Mouse (Mus musculus): ENCODE measurements at regions not wholly inside any gene's neighbourhood (a gene's known extent, or its start where the extent isn't known, plus 50 kb on each side); places are given as distances from the start of the nearest gene placed in this dataset.

DNA sequence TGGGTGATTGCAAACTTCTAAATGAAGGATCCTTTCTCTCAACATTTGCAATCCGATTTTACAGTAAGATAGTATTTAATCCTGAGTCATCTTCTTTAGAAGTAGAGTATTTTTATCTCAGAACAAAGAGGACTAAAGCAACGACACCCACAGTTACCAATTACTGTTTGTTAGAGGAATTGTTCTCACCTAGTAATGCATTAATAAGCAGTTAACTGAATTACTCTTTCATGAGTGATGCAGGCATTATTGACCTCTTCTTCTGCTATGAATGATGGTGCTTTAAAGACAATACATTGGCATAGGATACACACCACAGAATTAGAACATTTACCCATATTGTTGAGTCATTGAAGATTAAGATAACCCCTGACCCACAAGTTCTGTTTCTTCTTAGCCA, 207.0 kb upstream of the Tenm2 start:
- no peak for ATAC-seq (ENCODE audit: low FRiP score, low TSS enrichment)
- Histone ChIP-seq H3K4me2 (replicated peaks; ENCODE audit: low read depth) (no peak overlapping the region), H3K27ac (replicated peaks) (no peak overlapping the region), H3K9me3 (ENCODE audit: control insufficient read depth, low read length) (no peaks in the 10 kb centered on the region), H3K27me3 (ENCODE audit: control insufficient read depth, insufficient read depth, low read length) (no peaks in the 10 kb centered on the region), H3K9ac (ENCODE audit: low read length) (no peak overlapping the region), H3K4me1 (replicated peaks; ENCODE audit: control insufficient read depth, insufficient read depth) (no peaks in the 10 kb centered on the region), H3K36me3 (ENCODE audit: control insufficient read depth, insufficient read depth, low read length) (no peaks in the 10 kb centered on the region), H3K4me3 (ENCODE audit: low read depth, low read length) (no peak overlapping the region)
- no peak for TF ChIP-seq EP300 (optimal IDR thresholded peaks at IDR 0.05)
- no peak for TF ChIP-seq CTCF (IDR thresholded peaks at IDR 0.05; ENCODE audit: low read depth)
- no peak for DNase-seq (ENCODE audit: low spot score)
- WGBS: 56% methylated on average over 2 of the region's 2 CpGs

- TF ChIP-seq EP300 (optimal IDR thresholded peaks at IDR 0.05) (no peak), CTCF (IDR thresholded peaks at IDR 0.05; ENCODE audit: low read depth) (no peak)
- Histone ChIP-seq H3K4me2 (replicated peaks; ENCODE audit: low read depth) (no peak overlapping the region), H3K9me3 (ENCODE audit: control insufficient read depth, low read length) (no peaks in the 10 kb centered on the region), H3K27me3 (ENCODE audit: control insufficient read depth, insufficient read depth, low read length) (no peaks in the 10 kb centered on the region), H3K4me1 (replicated peaks; ENCODE audit: control insufficient read depth, insufficient read depth) (no peaks in the 10 kb centered on the region), H3K9ac (ENCODE audit: low read length) (no peak overlapping the region), H3K4me3 (ENCODE audit: low read depth, low read length) (no peak overlapping the region), H3K36me3 (ENCODE audit: control insufficient read depth, insufficient read depth, low read length) (no peaks in the 10 kb centered on the region), H3K27ac (replicated peaks) (no peak overlapping the region)
- DNase-seq (ENCODE audit: low spot score) (no peak), ATAC-seq (ENCODE audit: low FRiP score, low TSS enrichment) (no peak)
- 69% methylated on average over 2 of the region's 2 CpGs for WGBS
Observed at GRCm38 (mm10) chr11:37434600-37434999, 198.8 kb upstream of the Tenm2 start.

GRCm38 (mm10) chr11:37424312-37425169, 188.8 kb upstream of the Tenm2 start:
- no peak overlapping the region for H3K9ac ChIP-seq (ENCODE audit: low read length)
- no peak overlapping the region for H3K4me3 ChIP-seq (ENCODE audit: low read depth, low read length)
- ATAC-seq (ENCODE audit: low FRiP score, low TSS enrichment) (no peak), DNase-seq (ENCODE audit: low spot score) (no peak)
- H3K4me2 ChIP-seq (replicated peaks; ENCODE audit: low read depth): no peak overlapping the region
- H3K4me1 ChIP-seq (replicated peaks; ENCODE audit: control insufficient read depth, insufficient read depth): no peaks in the 10 kb centered on the region
- 56% methylated on average over 5 of the region's 5 CpGs for WGBS
- H3K27ac ChIP-seq (replicated peaks): no peak overlapping the region
- no peaks in the 10 kb centered on the region for H3K27me3 ChIP-seq (ENCODE audit: control insufficient read depth, insufficient read depth, low read length)
- TF ChIP-seq EP300 (optimal IDR thresholded peaks at IDR 0.05) (no peak), CTCF (IDR thresholded peaks at IDR 0.05; ENCODE audit: low read depth) (no peak)
- no peaks in the 10 kb centered on the region for H3K36me3 ChIP-seq (ENCODE audit: control insufficient read depth, insufficient read depth, low read length)
- no peaks in the 10 kb centered on the region for H3K9me3 ChIP-seq (ENCODE audit: control insufficient read depth, low read length)

GRCm38 (mm10) chr11:37412868-37413267, 177.1 kb upstream of the Tenm2 start:
- no peak for TF ChIP-seq EP300 (optimal IDR thresholded peaks at IDR 0.05)
- TF ChIP-seq CTCF (IDR thresholded peaks at IDR 0.05; ENCODE audit: low read depth): no peak
- Histone ChIP-seq H3K4me2 (replicated peaks; ENCODE audit: low read depth) (no peak overlapping the region), H3K4me3 (ENCODE audit: low read depth, low read length) (no peak overlapping the region), H3K4me1 (replicated peaks; ENCODE audit: control insufficient read depth, insufficient read depth) (no peaks in the 10 kb centered on the region), H3K9me3 (ENCODE audit: control insufficient read depth, low read length) (no peaks in the 10 kb centered on the region), H3K36me3 (ENCODE audit: control insufficient read depth, insufficient read depth, low read length) (no peaks in the 10 kb centered on the region), H3K27me3 (ENCODE audit: control insufficient read depth, insufficient read depth, low read length) (no peaks in the 10 kb centered on the region), H3K27ac (replicated peaks) (no peak overlapping the region), H3K9ac (ENCODE audit: low read length) (no peak overlapping the region)
- DNase-seq (ENCODE audit: low spot score): no peak
- WGBS: 50% methylated on average over 3 of the region's 3 CpGs
- ATAC-seq (ENCODE audit: low FRiP score, low TSS enrichment): no peak

- TF ChIP-seq EP300 (optimal IDR thresholded peaks at IDR 0.05) (no peak), CTCF (IDR thresholded peaks at IDR 0.05; ENCODE audit: low read depth) (no peak)
- Histone ChIP-seq H3K4me1 (replicated peaks; ENCODE audit: control insufficient read depth, insufficient read depth) (no peaks in the 10 kb centered on the region), H3K27me3 (ENCODE audit: control insufficient read depth, insufficient read depth, low read length) (no peaks in the 10 kb centered on the region), H3K27ac (replicated peaks) (no peak overlapping the region), H3K4me2 (replicated peaks; ENCODE audit: low read depth) (no peak overlapping the region), H3K9me3 (ENCODE audit: control insufficient read depth, low read length) (no peaks in the 10 kb centered on the region), H3K36me3 (ENCODE audit: control insufficient read depth, insufficient read depth, low read length) (no peaks in the 10 kb centered on the region), H3K4me3 (ENCODE audit: low read depth, low read length) (no peak overlapping the region), H3K9ac (ENCODE audit: low read length) (no peak overlapping the region)
- ATAC-seq (ENCODE audit: low FRiP score, low TSS enrichment) (no peak), DNase-seq (ENCODE audit: low spot score) (no peak)
- WGBS: 61% methylated on average over 1 of the region's 1 CpGs
Observed at GRCm38 (mm10) chr11:37367971-37368370, 132.2 kb upstream of the Tenm2 start.

DNA sequence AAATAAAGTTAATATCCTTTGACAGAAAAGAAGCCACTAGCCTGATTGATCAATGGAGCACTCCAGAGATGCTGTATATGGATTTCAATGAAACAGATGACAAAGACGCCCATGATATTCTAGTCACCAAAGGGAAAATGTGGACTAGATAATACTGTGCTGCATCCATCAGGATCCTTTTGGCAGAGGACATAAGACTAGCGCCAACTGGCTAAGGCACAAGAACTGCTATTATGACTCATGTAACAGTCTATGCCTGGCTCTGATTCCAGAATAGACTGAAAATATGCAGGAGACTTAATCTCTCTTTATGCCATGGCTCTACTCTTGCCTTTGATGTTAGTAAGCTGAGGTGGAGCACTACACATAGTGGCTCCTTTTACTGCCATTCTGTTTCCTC, 128.7 kb upstream of the Tenm2 start:
- Histone ChIP-seq H3K4me1 (replicated peaks; ENCODE audit: control insufficient read depth, insufficient read depth) (no peaks in the 10 kb centered on the region), H3K27me3 (ENCODE audit: control insufficient read depth, insufficient read depth, low read length) (no peaks in the 10 kb centered on the region), H3K9me3 (ENCODE audit: control insufficient read depth, low read length) (no peaks in the 10 kb centered on the region), H3K4me3 (ENCODE audit: low read depth, low read length) (no peak overlapping the region), H3K27ac (replicated peaks) (no peak overlapping the region), H3K4me2 (replicated peaks; ENCODE audit: low read depth) (no peak overlapping the region), H3K9ac (ENCODE audit: low read length) (no peak overlapping the region), H3K36me3 (ENCODE audit: control insufficient read depth, insufficient read depth, low read length) (no peaks in the 10 kb centered on the region)
- TF ChIP-seq EP300 (optimal IDR thresholded peaks at IDR 0.05) (no peak), CTCF (IDR thresholded peaks at IDR 0.05; ENCODE audit: low read depth) (no peak)
- DNase-seq (ENCODE audit: low spot score): no peak
- WGBS: 58% methylated on average over 2 of the region's 2 CpGs
- ATAC-seq (ENCODE audit: low FRiP score, low TSS enrichment): no peak
